Mouse (Mus musculus): ENCODE measurements around the gene 4933407L21Rik.
"Not testable (repeated sequence)": the region's sequence is repeated elsewhere in the genome, so short reads cannot be mapped to it uniquely, and the experiment has no call there.

The 4933407L21Rik gene

GRCm38 (mm10) chr1:85959889-85960276, 31.6 kb downstream of the 4933407L21Rik start:
- DNase-seq: no peak

GRCm38 (mm10) chr1:85960873-85961272, 32.6 kb downstream of the 4933407L21Rik start, which contains the start of gene Gpr55:
TSS of gene Gpr55 (minus strand) at chr1:85961007.
- DNase-seq: peak; percentile 33 to 56

- DNase-seq: peak; percentile 15 to 27
These were observed 33.8 kb downstream of the 4933407L21Rik start for GRCm38 (mm10) chr1:85962081-85962480.

- no peak for DNase-seq
These were observed 37.6 kb downstream of the 4933407L21Rik start for GRCm38 (mm10) chr1:85965856-85966255.

- DNase-seq: no peak
These were observed 40.8 kb downstream of the 4933407L21Rik start for GRCm38 (mm10) chr1:85969081-85969480.

GRCm38 (mm10) chr1:85969519-85969918, 41.2 kb downstream of the 4933407L21Rik start:
- no peak for DNase-seq

GRCm38 (mm10) chr1:85971070-85971469, 42.8 kb downstream of the 4933407L21Rik start:
- no peak for DNase-seq

- DNase-seq: no peak
These were observed 44.1 kb downstream of the 4933407L21Rik start for GRCm38 (mm10) chr1:85972341-85972740.

- DNase-seq: no peak
These were observed 45.2 kb downstream of the 4933407L21Rik start for GRCm38 (mm10) chr1:85973468-85973877.

GRCm38 (mm10) chr1:85977709-85978108, 49.4 kb downstream of the 4933407L21Rik start:
- no peak for DNase-seq

GRCm38 (mm10) chr1:85981738-85982357, 53.6 kb downstream of the 4933407L21Rik start:
- no peak for DNase-seq

- no peak for DNase-seq
These were observed 57.5 kb downstream of the 4933407L21Rik start for GRCm38 (mm10) chr1:85985784-85986183.

GRCm38 (mm10) chr1:85988351-85988750, 60.1 kb downstream of the 4933407L21Rik start:
- no peak for DNase-seq

GRCm38 (mm10) chr1:85988882-85989281, 60.6 kb downstream of the 4933407L21Rik start:
- DNase-seq: not testable (repeated sequence)
